Mouse (Mus musculus) brain, embryonic 14.5 days (tissue): Measurements from ENCODE around the gene Hist1h4m.
"Not testable (repeated sequence)": the region's sequence is repeated elsewhere in the genome, so short reads cannot be mapped to it uniquely, and the experiment has no call there.

Experiments used
- CTCF ChIP-seq: fragments of 200-500 bp; IDR thresholded peaks from 2 replicates; pipeline ENCODE4 v1.5.1; 2012; ENCODE audit warnings: inconsistent platforms, mild to moderate bottlenecking, moderate library complexity, borderline replicate concordance; ENCODE audit not compliant: insufficient read depth, insufficient read length; ENCODE audit errors: extremely low read depth
- POLR2A ChIP-seq: fragments of 200-500 bp; IDR thresholded peaks from 2 replicates; pipeline ENCODE4 v1.6.1; 2012; ENCODE audit warnings: mild to moderate bottlenecking, inconsistent platforms, borderline replicate concordance; ENCODE audit not compliant: poor library complexity, insufficient read depth, insufficient read length, severe bottlenecking; ENCODE audit errors: extremely low read depth

DNA sequence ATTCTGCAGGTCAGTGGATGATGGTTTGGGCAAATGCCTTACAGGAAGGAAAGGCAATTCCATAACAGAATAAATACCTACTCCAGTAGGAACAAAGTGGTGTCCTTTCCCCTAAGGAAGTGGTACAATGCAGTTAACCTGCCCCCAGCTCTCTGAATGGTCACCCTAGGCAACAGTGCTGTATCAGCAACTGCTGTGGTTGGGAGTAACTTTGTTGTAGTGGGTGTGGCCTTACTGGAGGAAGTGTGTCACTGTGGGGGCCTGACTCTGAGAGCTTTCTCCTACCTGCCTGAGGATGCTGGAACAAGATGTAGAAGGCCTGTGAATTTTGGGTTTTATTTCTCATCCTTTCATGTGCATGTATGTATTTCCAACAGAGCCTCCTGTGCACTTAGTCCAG lies 34.8 kb downstream of the Hist1h4m start:
- TF ChIP-seq CTCF, POLR2A: not testable (repeated sequence)
